Mouse (Mus musculus): ENCODE measurements around the gene Strap. TPM values are rescaled to one million over a fixed set of nuclear protein-coding genes. Genes with fewer than 3 reads are reported as not detected.
"Not testable (repeated sequence)": the region's sequence is repeated elsewhere in the genome, so short reads cannot be mapped to it uniquely, and the experiment has no call there.

The Strap gene
- total RNA-seq (2021) = 100 to 1,000 TPM; 117 to 119 TPM
- long read RNA-seq, transcript Strap-201 (10 exons, 2,650 nt) = major isoform, 156 of 161 reads
- long read RNA-seq, partial matches to known transcripts = 3 of 161 reads
- long read RNA-seq, other reads (novel, unspliced or antisense) = 2 of 161 reads

- peak; percentile 90 to 96 for DNase-seq (ENCODE audit: low spot score in 2 of 2)
Observed at GRCm38 (mm10) chr6:137734846-137735609, at the start of gene Strap. Gene Strap, plus strand, starts transcription at chr6:137735078.

- DNase-seq (ENCODE audit: low spot score in 2 of 2) = no peak
Observed at GRCm38 (mm10) chr6:137687667-137688066, 47.2 kb upstream of the Strap start.

GRCm38 (mm10) chr6:137688079-137688478, 46.8 kb upstream of the Strap start:
- no peak for DNase-seq (ENCODE audit: low spot score in 2 of 2)

GRCm38 (mm10) chr6:137688506-137689105, 46.3 kb upstream of the Strap start:
- no peak for DNase-seq (ENCODE audit: low spot score in 2 of 2)

- no peak for DNase-seq (ENCODE audit: low spot score in 2 of 2)
Observed at GRCm38 (mm10) chr6:137690550-137691119, 44.2 kb upstream of the Strap start.

GRCm38 (mm10) chr6:137694310-137694709, 40.6 kb upstream of the Strap start:
- no peak for DNase-seq (ENCODE audit: low spot score in 2 of 2)

- DNase-seq (ENCODE audit: low spot score in 2 of 2) = no peak
Observed at GRCm38 (mm10) chr6:137695046-137695445, 39.8 kb upstream of the Strap start.

- DNase-seq (ENCODE audit: low spot score in 2 of 2) = no peak
Observed at GRCm38 (mm10) chr6:137696445-137697204, 38.3 kb upstream of the Strap start.

GRCm38 (mm10) chr6:137699434-137699833, 35.4 kb upstream of the Strap start:
- DNase-seq (ENCODE audit: low spot score in 2 of 2) = no peak

GRCm38 (mm10) chr6:137702186-137702585, 32.7 kb upstream of the Strap start:
- no peak for DNase-seq (ENCODE audit: low spot score in 2 of 2)

- DNase-seq (ENCODE audit: low spot score in 2 of 2) = no peak
Observed at GRCm38 (mm10) chr6:137702918-137703317, 32.0 kb upstream of the Strap start.

GRCm38 (mm10) chr6:137703431-137703830, 31.4 kb upstream of the Strap start:
- DNase-seq (ENCODE audit: low spot score in 2 of 2) = no peak

GRCm38 (mm10) chr6:137704300-137704939, 30.5 kb upstream of the Strap start:
- no peak for DNase-seq (ENCODE audit: low spot score in 2 of 2)

- no peak for DNase-seq (ENCODE audit: low spot score in 2 of 2)
Observed at GRCm38 (mm10) chr6:137706209-137706608, 28.7 kb upstream of the Strap start.

- DNase-seq (ENCODE audit: low spot score in 2 of 2) = not testable (repeated sequence)
Observed at GRCm38 (mm10) chr6:137708726-137709405, 26.0 kb upstream of the Strap start.

- no peak for DNase-seq (ENCODE audit: low spot score in 2 of 2)
Observed at GRCm38 (mm10) chr6:137710179-137711037, 24.5 kb upstream of the Strap start.

- DNase-seq (ENCODE audit: low spot score in 2 of 2) = peak in 1 of 2 experiments; percentile 13
Observed at GRCm38 (mm10) chr6:137712654-137713309, 22.1 kb upstream of the Strap start.

GRCm38 (mm10) chr6:137713310-137713664, 21.6 kb upstream of the Strap start:
- peak in 1 of 2 experiments; percentile 58 for DNase-seq (ENCODE audit: low spot score in 2 of 2)

GRCm38 (mm10) chr6:137716802-137717201, 18.1 kb upstream of the Strap start:
- no peak for DNase-seq (ENCODE audit: low spot score in 2 of 2)

Data from layer of hippocampus, adult 18-20 months (tissue).